Mouse (Mus musculus): ENCODE results near the gene Mcts1.
A peak's percentile ranks its signal among the peaks of the same experiment; 100 is the strongest.

Mcts1 gene

DNA sequence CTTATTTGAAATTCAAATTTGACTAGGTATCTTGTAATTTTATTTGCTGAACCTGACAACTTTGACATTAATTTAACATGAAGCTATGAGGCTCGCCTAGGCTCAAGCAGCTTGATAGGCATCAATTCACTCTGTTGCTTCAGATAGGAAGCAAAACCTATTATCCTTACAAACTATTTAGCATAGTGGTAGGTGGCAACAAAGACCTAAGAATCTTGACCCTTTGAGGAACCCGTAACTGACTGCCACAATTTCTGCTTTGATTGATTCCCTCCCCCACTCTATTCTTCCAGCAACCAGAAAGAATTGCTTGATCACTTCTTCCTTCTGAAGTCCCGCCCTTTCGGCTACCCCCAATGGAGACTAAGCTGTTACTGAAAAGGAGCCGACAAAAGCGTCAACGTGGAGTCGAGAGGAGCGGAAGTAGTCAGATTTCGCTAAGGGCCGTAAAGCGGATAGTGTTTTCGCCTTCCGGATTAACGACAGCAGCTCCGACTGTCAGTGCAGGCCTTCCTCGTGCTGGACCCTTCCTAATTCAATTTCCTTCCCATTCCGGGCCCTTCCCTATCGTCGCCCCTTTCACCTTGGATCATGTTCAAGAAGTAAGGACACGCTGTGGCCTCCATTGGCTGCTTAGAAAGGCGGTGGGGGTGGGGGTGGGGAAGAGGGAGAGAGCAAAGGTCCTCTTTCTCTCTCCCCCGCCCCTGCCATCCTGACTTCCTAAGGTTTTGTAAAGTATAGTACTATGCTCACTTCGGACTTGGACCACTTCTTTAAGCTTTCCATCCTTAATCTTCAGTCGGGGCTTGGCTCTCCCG, at the start of gene Mcts1:
Gene Mcts1, plus strand, starts transcription at position 402 of the 818 bp plus-strand sequence.
- peak; percentile 13 to 60 for DNase-seq (ENCODE audit: low spot score in 2 of 2)

DNA sequence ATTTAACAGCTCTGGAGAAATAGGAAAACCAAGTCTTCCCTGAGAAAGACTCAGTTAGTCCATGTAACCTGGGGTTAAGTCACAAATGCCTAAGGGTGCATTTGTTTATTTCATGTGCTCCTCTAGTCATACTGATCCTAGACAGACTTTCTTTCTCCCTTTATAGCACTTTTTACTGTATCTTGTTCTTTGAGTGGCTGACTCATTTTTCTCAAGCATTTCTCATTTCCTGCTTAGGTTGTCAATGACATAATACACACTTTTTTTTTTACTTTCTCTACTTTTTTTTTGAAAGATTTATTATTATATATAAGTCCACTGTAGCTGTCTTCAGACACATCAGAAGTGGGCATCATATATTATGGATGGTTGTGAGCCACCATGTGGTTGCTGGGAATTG, 47.1 kb upstream of the Mcts1 start:
- DNase-seq (ENCODE audit: low spot score in 2 of 2), result no peak

DNA sequence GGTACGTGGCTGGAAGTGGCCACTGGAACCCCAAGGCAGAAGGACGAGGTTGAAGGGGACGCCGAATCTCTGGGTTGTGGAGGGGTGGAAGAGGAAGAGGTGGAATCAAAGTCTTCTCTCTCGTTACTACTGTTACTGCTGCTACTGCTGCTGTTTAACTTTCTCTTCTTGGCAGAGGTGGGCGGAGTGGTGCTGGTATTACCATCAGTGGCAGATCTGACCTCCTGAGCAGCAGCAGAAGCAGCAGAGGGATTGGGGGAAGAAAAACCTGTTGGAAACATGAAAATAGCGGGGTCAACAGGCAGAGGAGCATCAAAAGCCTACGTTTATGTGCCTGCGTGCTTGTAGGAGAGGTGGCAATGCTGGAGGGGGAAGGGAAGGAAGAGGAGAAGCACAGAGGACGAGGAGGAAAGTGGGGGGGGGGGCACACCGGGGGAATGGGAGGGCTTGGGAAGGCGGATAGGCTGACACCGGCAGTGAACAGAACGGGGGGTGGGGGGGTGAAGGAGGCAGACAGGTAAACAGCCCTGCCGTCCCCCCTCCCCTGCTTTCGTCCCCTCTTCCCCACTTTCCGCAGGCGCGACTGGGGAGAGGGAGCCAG, 36.3 kb upstream of the Mcts1 start:
- DNase-seq (ENCODE audit: low spot score in 2 of 2), result peak in 1 of 2 experiments; percentile 11

DNA sequence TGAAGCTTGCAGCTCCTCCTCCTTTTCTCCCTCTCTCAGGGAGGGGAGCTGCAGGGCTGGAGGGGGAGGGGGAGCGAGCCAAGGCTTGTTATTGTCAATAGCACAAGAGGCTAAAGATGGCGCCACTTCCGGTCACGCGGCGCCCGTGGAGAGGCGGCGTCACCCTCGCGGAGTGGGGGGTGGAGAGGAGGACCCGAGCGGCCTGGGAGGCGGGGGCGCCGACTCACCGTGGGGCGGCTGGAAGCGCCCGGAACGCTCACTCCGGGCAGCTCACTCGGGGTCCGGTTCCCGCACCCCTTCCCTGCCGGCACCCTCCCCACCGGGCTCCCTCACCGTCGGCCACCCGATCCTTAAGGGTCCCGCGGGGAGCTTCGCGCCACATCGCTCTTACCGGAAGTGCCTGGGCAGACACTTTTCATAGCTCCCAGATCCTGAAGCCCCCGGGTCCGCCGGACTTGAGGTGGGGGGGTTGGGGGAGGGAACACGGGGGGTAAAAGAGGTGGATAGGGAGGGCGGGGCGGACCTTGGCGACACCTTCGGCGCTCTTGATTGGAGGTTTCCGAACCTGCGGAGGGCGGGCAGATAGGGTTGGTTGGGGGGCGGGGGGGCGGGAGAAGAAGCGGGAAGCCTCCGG, 35.7 kb upstream of the Mcts1 start:
- DNase-seq (ENCODE audit: low spot score in 2 of 2), result peak; percentile 63 to 84

DNA sequence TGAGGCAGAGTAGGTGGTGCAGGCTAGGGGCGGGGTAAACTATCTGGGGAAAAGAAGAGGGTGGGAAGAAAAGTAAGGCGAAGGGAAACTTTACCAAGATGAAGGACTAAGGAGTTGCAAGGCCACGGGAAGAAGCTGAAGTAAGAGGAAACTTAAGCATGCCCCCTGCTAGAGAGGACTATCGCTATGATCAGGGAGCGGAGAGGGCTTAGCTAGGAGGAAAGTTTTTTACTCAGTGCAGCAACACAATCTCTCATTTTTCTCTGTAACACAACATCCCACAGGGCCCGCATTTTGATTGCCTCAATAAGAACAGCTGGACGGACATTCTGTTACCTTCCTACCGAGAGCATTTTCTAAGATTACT, 35.2 kb upstream of the Mcts1 start:
- peak in 1 of 2 experiments; percentile 12 for DNase-seq (ENCODE audit: low spot score in 2 of 2)

DNA sequence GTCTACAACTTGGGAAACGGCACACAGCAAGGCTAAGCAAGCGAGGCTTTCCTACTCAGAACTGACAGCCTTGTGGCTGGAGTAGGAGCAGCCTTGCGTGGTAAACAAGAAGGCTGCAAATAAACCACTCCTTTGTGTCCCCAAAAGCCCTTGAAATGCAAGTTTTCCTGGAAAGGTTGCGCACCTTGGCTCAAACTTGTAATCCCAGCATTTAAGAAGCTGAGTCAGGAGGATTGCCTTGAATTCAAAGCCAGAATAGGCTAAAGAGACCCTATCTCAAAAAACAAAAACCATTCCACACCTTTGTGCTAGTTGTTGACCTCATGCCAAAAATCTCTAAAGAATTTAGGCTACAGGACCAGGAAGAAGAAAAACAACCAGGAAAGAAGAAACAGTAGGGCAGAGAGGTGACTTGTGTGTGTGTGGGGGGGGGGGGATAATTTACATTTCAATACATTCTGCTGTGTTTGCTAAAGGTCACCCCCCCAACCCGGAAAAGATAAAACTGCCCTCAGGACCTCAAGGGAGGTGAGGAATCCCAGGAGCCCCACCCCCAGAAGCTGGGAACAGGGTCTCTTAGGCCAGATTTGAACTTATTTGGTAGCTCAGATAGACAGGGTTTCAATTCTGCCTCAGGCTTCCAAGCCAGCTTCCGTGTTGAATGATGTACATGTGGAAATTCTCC, 33.7 kb upstream of the Mcts1 start:
- no peak for DNase-seq (ENCODE audit: low spot score in 2 of 2)

DNA sequence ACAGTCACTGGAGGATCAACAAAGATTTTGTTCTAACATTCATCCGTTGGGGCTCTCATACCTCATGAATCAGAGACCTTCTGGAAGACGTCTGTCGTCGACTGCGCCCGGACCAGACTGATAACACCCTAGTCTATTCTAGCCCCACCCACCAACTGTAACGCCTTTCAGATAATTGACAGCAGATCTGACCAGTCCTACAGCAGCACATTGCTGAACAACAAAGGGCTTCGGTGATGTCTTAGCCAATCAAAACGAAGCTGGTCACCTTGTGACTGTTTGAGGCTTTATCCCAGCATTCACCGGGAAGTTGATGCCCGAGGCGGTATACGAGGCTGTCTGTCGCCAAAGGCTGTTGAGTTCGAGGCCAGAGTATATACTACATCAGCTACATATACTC, 24.3 kb upstream of the Mcts1 start, which contains the start of gene Cul4b:
Gene Cul4b, minus strand, starts transcription at position 119 of the 400 bp plus-strand sequence.
- DNase-seq (ENCODE audit: low spot score in 2 of 2), result no peak

DNA sequence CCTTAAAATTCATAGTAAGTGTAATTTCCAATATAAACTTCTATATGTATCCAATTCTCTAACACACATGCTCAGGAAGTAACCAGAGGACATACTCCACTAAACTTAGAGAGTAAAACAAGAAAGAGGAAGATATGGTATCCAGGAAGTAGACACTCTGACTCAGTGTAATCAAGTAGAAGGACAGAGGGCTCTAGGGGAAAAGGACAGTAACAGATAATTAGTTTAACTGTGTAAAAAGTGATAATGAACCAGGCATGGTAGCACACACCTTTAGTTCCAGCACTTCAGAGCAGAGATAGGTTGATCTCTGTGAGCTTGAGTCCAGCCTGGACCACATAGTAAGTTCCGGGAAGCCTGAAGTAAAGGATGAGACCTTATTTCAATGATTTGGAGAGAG, 19.2 kb upstream of the Mcts1 start:
- DNase-seq (ENCODE audit: low spot score in 2 of 2), result no peak

DNA sequence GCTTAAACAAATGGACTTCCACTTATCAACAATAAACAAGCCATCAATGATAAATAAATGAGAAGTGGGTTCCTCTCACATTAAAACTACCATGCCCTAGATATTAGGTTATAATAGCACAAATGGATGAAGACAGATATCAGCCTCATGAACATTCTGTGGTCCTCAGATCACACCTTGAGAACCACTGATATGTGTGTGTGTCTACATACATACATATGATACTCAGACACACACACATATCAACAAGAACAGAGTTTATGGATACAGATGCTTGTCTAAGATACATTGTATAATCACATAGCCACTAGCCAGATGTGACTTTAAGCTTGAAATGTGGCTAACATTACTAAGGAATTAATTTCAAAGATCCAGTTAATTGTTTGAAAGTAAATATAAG, 17.1 kb upstream of the Mcts1 start:
- no peak for DNase-seq (ENCODE audit: low spot score in 2 of 2)

DNA sequence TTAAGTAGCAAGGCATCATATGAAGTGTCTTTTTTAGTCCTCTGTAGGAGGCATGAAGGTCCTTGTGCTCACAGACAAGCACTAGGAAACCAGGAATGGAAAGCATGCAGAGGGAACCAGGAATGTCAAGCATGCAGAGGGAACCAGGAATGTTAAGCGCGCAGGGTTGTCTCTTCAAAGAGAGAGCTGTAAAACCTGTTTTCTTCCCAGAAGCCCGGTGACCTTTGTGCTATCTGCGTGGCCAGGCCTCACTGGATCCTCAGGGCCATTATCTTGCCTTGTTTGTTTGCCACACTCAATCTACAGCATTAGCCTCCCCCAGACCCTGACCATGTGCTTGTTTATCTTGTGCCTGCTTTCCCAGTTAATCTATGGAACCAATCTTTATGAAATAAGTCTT, 10.6 kb upstream of the Mcts1 start:
- DNase-seq (ENCODE audit: low spot score in 2 of 2), result no peak

DNA sequence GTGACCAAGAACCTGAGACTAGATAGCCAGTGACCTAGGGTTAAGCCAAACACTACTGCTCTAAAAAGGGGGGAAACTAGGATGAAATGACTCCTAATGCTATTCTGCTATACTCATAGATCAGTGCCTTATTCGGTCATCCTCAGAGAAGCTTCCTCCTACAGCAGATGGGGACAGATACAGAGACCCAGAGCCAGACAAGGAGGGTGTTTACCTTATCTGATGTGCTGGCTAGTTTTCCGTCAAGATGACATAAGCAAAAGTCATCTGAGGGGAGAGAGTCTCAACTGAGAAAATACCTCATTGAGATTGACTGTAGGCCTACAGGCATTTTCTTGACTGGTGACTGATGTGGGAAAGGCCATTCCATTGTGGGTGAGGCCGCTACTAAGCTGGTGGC, 8.6 kb upstream of the Mcts1 start:
- DNase-seq (ENCODE audit: low spot score in 2 of 2), result no peak

DNA sequence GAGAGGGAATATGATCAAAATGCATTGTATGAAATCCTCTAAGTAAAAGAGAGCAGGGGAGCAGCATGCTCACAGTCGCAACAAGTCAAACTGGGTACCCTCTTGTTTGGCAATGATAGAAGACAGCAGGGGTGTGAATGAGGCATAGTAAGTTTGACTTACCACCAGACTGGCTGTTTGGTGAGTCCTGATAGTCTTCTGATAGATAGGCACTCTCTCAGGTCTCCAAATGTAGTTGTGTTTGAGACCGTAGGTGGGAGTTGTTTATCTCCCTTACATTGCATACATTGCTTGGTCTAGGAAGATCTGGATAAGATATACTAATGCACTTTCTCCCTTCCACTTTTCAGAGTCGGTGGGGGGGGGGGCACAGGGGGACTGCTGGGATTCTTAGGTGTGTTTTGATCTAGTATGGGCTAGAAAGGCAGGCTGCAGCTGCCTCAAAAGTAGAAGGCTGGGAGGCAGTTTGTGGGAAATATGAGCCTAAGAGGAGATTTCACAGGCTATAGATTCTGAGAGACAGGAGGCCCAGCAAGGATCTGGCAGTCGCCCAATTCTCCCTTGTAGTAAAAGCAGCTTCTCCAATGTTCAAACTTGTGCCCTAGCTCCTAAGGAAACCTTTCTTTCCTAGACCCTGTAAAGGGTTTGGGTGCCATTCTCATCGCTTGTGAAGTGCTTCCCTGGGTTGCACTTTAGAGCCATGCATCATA, 7.0 kb upstream of the Mcts1 start:
- no peak for DNase-seq (ENCODE audit: low spot score in 2 of 2)

DNA sequence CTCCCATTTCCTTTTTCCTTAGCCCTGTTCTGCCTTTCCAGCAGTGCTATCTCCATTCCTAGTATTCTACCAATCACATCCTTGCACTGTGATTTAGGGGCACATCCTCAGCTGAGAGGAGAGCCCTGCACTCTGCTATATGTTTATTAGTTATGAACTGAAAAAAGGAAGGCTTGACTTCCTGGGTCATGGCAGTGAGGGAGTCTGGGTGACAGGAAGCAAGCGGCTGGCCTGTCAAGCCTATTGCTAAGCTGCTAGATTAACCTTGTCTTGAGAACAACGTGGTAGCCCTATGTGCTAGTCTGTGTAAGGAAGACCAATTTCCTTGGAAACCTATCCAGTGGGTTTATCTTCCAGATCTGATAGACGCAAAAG, 604 bp downstream of the Mcts1 start:
- DNase-seq (ENCODE audit: low spot score in 2 of 2), result no peak

DNA sequence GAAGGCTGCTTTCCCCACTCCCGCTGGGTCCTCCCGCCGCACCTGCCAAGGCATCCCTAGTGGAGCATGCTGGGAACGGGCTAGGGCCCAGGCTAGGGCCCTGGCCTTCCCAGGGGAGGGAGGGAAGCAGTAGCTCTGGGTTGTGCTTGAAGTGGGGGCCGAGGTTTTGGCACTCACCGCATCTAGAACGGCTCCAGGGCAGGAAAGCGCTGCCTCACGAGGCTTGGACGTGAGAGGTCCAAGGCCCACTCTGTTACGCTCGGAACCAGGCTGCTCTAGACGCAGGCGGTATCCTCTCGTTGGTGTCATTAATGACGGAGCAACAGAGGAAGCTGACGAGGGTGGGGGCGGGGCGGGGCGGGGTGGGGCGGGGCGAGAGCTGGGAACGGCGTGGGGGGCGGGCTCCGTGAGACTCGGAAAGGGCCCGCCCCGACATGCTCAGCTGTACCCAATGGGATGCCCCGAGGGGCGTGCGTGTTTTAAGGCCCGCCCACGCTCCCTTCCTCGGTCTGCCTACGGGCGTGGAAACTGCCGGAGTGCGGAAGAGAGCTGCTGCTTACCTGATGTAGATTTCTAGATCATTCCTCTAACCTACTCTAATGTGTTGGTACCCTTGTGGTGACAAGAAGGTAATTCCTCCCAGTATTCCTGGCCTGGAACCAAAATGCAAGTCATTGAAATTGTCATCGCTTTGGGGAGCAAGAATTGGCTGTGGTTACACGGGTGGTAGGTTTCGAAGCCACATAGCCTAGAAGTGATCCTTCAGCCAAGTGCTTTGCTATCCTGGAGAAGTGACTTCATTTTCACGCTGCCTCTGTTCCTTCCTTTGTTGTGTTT, 34.6 kb downstream of the Mcts1 start, which contains the start of gene C1galt1c1:
Gene C1galt1c1, minus strand, starts transcription at position 287 of the 837 bp plus-strand sequence.
- DNase-seq (ENCODE audit: low spot score in 2 of 2), result peak; percentile 71 to 84

DNA sequence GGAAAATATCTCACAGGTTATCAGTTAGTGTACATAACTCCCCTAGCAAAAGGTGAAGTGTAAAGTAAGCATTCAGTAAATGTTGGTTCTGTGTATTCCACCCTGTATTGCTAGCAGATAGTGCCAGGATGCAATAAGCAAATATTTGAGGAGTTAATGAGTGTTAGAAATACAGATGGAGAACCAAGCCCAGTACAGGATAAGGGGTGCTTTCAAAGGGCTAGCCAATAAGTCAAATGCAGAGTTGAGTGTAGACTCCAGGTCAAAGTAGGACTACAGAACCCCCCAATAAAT, 35.2 kb downstream of the Mcts1 start:
- DNase-seq (ENCODE audit: low spot score in 2 of 2), result no peak

DNA sequence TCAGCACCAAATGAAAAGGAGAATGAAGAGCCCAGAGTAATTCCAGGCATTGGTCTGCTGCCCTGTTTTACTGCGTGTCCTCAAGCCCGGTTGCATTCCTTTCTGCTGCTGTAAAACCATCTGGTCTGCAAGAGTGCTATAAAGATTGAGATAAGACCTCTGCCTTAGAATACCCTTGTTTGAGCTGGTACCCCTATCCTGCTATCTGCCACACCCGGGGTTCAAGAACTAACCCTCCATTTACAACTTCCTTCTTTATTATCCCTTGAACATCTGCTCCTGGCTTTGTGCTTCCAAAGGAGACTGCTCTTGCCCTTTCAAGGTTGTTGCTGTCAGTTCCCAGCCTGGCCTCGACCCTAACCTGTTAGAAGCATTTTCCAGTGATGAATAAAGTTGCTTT, 41.1 kb downstream of the Mcts1 start:
- DNase-seq (ENCODE audit: low spot score in 2 of 2), result no peak

DNA sequence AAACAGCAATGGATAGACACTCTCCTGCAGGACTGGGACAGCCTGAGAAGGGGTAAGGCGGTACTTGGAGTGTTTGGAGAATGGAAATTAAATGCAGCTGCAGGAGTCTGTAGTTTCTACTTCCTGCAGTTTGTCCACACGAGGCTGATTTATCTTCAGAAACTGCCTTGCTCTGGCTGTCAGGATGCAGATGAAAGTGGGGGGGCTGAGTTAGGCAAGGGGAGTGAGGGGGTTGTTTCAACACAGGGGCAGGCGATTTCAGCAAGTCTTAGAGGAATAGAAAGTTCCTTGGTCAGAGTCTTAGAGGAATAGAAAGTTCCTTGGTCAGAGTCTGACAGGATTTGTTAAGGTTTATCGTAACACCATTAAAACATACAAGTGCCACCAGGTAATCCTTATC, 41.8 kb downstream of the Mcts1 start:
- no peak for DNase-seq (ENCODE audit: low spot score in 2 of 2)

DNA sequence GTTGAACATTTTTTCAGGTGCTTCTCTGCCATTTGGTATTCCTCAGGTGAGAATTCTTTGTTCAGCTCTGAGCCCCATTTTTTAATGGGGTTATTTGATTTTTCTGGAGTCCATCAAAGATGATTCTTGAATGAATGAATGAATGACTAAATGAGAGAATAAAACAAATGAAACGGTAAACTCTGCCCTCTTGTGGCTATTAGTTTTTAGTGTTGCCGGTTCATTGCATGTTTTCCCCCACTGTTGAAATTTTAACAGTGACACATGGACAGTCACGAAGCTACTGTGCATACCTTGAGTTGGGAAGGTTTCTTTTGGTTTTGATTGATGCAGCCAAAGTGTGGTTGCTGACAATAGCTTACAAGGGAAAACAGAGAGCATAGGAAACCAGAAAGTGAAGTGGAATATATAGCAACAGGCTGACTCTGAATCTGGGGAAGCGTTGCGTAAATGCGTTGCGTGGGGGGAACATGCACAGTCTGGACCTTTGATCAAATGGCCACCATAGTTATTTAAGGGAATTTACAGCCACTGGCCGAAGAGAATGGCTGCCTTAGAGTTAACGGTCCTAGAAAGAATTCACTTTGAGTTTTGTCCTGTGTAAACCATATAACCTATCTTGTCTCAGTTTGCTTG, 50.1 kb downstream of the Mcts1 start:
- no peak for DNase-seq (ENCODE audit: low spot score in 2 of 2)

DNA sequence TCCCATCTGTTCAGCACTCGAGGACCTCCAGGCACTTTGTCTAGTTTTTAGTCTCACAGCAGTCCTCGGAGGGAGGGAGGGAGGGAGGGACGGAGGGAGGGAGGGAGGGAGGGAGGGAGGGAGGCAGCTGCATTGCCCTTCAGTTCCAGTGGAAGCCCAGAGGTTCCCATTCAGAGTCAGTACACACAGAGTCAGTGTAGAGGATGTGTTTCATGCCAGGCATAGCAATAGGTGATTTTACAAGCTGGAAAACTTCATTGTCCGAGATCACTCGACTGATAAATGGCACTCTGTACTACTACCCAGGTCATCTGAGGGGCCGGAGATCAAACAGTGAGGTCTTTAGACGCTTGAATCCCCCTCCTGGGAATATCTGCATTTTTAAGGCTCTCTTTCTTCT, 50.8 kb downstream of the Mcts1 start:
- no peak for DNase-seq (ENCODE audit: low spot score in 2 of 2)

DNA sequence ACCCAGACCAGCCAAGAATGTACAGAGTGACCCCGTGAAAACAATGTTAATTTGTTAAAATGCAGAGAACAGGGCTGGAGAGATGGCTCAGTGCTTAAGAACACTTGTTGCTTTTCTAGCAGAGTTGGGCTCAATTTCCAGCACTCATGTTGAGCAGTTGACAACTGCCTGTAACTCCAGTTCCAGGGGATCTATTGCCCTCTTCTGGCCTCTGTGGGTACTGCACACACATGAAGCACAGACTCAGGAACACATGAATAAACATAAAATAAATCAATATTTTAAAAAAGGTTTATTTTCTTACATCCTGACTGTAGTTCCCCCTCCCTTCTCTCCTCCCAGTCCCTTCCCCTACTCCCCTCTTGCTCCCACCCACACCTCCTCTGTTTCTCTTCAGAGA, 52.8 kb downstream of the Mcts1 start:
- no peak for DNase-seq (ENCODE audit: low spot score in 2 of 2)

DNA sequence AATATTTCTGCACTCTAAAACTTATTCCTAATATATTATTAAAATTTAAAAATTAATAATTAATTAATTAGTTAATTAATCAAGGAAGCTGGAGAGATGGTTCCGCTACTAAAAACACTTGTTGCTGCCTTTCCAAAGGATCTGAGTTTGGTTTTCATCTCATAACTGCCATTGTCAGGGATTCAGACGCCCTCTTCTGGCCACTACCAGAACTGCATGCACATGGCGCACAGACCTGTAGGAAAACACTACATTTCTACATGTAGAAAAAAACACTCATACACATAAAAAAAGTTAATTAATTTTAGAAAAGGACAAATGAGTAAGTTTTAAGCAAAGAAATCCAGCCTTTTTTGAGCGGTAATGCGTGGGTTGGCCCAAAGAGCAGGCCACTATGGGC, 54.3 kb downstream of the Mcts1 start:
- no peak for DNase-seq (ENCODE audit: low spot score in 2 of 2)
